Mouse (Mus musculus) adipocyte (in vitro differentiated cells): ENCODE measurements around the gene Hdgfl1.

ENCODE experiments used
- DNase-seq: peaks from one replicate; pipeline ENCODE4 v3.0.0-alpha.2; 2016; ENCODE audit warnings: low spot score

Gene Hdgfl1

DNA sequence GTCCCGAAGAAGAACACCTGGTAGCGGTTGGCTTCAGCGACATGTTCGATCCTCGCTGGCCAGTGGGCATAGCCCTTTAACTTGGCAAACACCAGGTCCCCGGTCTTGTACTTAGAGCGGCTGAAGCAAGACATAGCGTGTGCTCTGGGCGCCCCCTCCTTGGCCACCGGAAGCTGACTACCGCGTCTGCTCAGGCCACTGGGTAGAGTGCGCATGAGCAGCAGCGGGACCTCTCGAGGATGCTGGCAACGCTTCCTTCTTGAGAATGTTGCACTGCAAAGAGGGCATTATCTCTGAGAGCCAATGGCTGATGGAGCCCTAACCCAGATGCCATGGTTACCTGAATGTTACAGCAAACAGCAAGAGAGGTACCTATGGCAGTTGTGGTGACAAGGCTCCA lies at the start of gene Hdgfl1:
Hdgfl1 (minus strand) TSS at position 211 of the 400 bp plus-strand sequence.
- DNase-seq, result no peak

DNA sequence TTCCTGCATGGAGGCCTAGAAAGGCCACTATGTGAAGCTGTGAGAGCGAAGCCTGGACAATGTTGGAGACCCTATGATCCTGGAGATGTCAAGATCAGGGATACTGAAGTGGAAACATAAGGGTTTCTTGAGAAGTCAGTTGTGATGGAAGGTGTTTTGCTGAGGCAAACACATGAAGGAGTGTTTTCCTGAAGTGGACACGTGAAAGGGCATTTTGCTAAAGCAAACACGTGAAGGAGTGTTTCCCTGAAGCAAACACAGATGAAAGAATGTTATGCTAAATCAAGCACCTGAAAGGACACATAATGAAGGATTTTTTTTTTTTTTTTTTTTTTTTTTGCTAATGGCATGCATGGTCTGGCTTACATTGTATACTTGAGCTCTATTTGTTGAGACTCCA lies 25.5 kb upstream of the Hdgfl1 start:
- no peak for DNase-seq

DNA sequence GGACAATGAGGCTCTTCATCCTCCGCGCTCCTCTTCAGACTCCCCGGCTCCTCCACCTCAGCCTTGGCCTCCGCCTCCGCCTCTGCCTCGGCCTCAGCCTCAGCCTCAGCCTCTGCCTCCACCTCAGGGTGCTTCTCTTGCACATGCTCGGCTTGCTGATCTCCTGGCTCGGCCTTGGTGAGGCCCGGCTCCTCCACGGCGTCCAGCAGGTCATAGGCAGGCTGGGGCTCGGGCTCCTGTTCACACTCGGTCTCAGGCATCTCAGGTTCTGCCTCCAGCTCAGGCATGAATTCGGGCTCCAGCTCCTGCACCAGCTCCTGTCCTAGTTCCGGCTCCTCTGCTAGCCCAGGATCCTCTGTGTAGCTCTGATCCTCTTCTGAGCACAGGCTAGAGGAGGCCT lies 541 bp downstream of the Hdgfl1 start:
- no peak for DNase-seq

DNA sequence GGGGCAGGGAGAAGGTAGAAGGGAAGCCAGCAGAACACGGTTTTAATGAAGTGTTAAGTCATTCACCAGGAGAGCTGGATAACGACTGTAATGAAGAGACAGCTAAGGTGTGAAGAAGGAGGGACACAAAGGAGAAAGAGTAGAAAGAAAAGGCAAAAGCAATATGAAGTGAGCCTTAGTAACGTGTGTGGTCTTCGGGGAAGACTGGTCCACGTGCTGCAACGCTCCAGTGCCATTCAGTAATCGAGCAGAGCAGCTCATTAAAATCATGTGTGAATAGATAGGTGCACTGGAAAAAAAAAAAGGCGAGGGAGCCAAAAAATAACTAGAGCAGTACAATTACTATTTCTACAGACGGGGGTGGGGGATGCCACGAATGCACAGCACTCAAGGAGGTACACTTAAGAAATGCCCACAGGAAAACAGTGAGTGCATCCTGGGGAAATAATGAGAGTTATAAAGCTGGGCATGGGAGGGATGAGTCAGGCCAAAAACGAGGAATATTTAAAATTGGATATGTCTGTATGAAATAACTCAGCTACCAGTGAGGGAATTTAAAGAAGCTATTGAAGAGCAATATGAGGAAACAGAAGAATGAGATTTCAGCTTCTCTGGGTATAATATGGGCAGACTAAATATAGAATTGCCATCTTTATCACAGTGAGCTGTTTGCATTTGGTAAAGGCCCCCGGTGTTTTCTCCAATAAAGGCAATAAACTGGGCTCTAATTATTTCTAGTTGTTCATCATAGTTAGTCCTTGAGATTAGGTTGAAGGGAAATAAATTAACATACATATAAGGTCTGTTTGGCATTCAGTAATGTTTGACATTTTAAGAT lies 7.8 kb downstream of the Hdgfl1 start:
- no peak for DNase-seq

GRCm38 (mm10) chr13:26752863-26753262 lies 17.1 kb downstream of the Hdgfl1 start:
- DNase-seq, result no peak

- DNase-seq, result no peak
These were observed 17.6 kb downstream of the Hdgfl1 start for GRCm38 (mm10) chr13:26752414-26752813.

DNA sequence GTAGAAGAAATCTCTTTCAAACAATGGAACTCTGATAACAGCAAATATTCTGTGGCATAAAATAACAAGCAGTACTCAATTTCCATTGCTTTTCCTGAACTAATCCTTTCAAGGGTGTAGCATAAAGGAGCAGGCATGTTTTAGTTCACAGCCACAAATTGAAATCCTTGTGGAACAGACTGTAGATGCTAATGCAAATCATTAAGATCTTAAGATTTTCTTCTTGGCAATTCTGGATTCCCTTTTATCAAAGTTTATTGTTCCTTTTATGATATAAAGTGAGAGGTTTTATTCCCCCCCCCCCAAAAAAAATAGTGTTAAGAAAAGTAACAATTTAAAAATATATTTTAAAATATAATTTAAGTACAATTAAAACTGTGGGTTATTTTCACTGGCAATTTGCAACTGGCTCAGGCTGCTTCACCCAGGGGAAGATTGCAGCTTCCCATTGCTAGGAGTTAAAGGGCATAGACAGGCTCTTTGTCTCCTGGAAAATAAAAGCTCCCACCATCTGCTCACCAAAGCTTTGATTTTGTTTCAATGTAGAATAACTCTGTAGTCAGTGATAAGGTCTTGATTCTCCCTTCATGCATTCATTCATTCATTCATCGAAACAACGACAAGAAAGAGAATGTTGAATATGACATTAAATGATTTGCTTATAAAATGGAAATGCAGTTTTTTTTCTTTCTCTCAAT lies 24.1 kb downstream of the Hdgfl1 start:
- DNase-seq, result no peak

DNA sequence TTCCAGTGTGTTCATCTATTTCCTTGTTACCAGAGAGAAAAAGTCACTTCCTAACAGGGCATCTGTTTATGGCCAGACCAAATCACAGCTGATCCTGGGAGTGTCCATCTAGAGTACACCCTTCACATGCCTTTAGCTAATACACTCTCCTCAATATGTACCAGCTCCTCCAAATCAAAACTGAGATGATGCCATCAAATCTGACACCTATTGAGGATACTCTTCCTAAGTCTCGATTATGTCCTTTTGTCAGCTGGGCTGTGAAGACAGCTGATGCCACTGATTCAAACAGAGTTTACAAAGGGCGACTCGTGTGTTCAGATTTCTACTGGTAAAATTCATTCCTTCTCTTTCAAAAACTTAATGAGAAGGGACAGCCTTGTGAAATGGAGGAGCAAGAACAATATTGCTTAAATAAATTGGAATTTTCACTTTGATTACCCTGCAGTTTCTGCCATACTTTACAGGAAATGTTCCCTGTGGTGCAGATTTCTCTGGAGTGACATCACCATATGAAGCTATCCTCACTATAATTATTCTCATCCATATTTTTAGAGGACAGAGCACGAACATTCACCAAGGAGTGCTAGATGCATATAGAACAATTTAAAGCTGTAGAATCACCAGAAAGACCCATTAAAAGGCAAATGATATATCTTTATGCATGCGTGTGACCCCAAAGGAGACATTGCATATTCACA lies 24.8 kb downstream of the Hdgfl1 start:
- no peak for DNase-seq

GRCm38 (mm10) chr13:26744068-26744467 lies 25.9 kb downstream of the Hdgfl1 start:
- peak; percentile 35 for DNase-seq

GRCm38 (mm10) chr13:26734981-26735380 lies 35.0 kb downstream of the Hdgfl1 start:
- DNase-seq, result peak; percentile 12

- no peak for DNase-seq
These were observed 45.7 kb downstream of the Hdgfl1 start for GRCm38 (mm10) chr13:26724250-26724649.

- no peak for DNase-seq
These were observed 48.6 kb downstream of the Hdgfl1 start for GRCm38 (mm10) chr13:26721333-26721732.

DNA sequence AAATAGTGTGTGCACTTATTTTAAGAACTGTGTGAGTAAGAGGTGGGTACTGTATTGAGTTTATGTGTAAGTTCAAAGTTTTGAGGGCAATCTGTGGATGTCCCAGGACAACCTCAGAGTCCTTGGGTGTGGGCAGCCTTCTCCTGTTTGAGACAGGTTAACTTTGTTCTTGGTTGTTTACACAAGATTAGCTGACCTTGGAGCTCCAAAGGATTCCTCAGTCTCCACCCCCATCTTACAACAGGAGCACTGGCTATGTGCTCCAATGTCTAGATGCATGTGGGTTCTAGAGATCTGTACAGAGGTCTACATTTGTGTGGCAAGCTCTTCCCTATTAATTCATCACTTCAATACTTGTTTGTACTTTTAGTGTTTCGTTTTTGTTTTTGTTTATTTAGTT lies 49.0 kb downstream of the Hdgfl1 start:
- no peak for DNase-seq

- no peak for DNase-seq
These were observed 50.7 kb downstream of the Hdgfl1 start for GRCm38 (mm10) chr13:26719146-26719715.
